Mouse (Mus musculus): ENCODE measurements around the gene Zfp827. TPM values are rescaled to one million over a fixed set of nuclear protein-coding genes. Genes with fewer than 3 reads are reported as not detected.

The Zfp827 gene
- total RNA-seq, 1 experiment from 2014 or later: 15.3 TPM

GRCm38 (mm10) chr8:79159397-79159796 lies 131.2 kb downstream of the Zfp827 start:
- DNase-seq: no peak

- peak; percentile 78 for DNase-seq
These were observed 132.1 kb downstream of the Zfp827 start for GRCm38 (mm10) chr8:79160302-79160701.

- DNase-seq: peak; percentile 45
These were observed 133.0 kb downstream of the Zfp827 start for GRCm38 (mm10) chr8:79161172-79161778.

- peak; percentile 92 for DNase-seq
These were observed 134.5 kb downstream of the Zfp827 start for GRCm38 (mm10) chr8:79162533-79163308.

GRCm38 (mm10) chr8:79164336-79164735 lies 136.1 kb downstream of the Zfp827 start:
- no peak for DNase-seq

GRCm38 (mm10) chr8:79165276-79165675 lies 137.0 kb downstream of the Zfp827 start:
- DNase-seq: no peak

- peak; percentile 34 for DNase-seq
These were observed 145.4 kb downstream of the Zfp827 start for GRCm38 (mm10) chr8:79173606-79174005.

GRCm38 (mm10) chr8:79175991-79176390 lies 147.8 kb downstream of the Zfp827 start:
- DNase-seq: no peak

- DNase-seq: no peak
These were observed 151.4 kb downstream of the Zfp827 start for GRCm38 (mm10) chr8:79179678-79180077.

GRCm38 (mm10) chr8:79185488-79185887 lies 157.3 kb downstream of the Zfp827 start:
- peak; percentile 19 for DNase-seq

GRCm38 (mm10) chr8:79190071-79190470 lies 161.8 kb downstream of the Zfp827 start:
- peak; percentile 58 for DNase-seq

- DNase-seq: no peak
These were observed 168.2 kb downstream of the Zfp827 start for GRCm38 (mm10) chr8:79196481-79196880.

- DNase-seq: no peak
These were observed 170.4 kb downstream of the Zfp827 start for GRCm38 (mm10) chr8:79198675-79199074.

- no peak for DNase-seq
These were observed 173.4 kb downstream of the Zfp827 start for GRCm38 (mm10) chr8:79201446-79202147.

- peak; percentile 56 for DNase-seq
These were observed 178.7 kb downstream of the Zfp827 start for GRCm38 (mm10) chr8:79206895-79207294.

- DNase-seq: no peak
These were observed 179.9 kb downstream of the Zfp827 start for GRCm38 (mm10) chr8:79208181-79208580.

GRCm38 (mm10) chr8:79208691-79209640 lies 180.7 kb downstream of the Zfp827 start:
- DNase-seq: peak; percentile 73

- peak; percentile 68 for DNase-seq
These were observed 181.6 kb downstream of the Zfp827 start for GRCm38 (mm10) chr8:79209641-79210358.

GRCm38 (mm10) chr8:79211630-79212029 lies 183.4 kb downstream of the Zfp827 start:
- no peak for DNase-seq

GRCm38 (mm10) chr8:79222106-79222751 lies 194.0 kb downstream of the Zfp827 start:
- DNase-seq: peak; percentile 17

- no peak for DNase-seq
These were observed 194.5 kb downstream of the Zfp827 start for GRCm38 (mm10) chr8:79222752-79223141.
